ENCODE assay signal across 26 mouse cellular contexts in the genomic region with DNA sequence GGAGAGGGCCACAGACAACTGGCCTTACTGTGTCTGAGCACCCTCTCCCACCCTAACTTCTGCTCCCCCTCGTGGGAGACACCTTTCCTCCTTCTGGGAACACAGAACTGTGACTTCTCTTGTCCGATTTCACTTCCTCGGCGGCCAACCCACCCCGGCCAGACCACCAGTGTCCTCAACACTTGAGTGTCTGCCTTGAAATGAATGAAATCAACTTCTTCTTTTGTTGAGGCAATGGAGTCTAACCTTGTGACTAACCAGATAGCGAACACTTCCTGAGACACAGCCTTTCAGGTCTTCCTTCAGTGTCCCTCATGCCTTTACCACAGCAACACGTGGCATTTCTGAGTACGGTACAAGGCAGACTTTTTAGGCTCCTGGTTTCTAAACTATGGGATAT. TPM values are rescaled to one million over a fixed set of nuclear protein-coding genes. Genes with fewer than 3 reads are reported as not detected.
DNase-seq lines count a peak whose midpoint lies in the region; ATAC-seq and TF ChIP-seq lines count a peak whose summit lies in the region.
"Had no signal": no experiment of that assay in that cellular context is flagged by ENCODE, and none has a peak within 500 bp of the region (broad histone marks: within the 10 kb centered on the region; RNA-seq: fewer than 3 reads in every experiment).

No protein-coding gene starts in this region.

- no peaks in the 10 kb centered on the region for H3K9me3 ChIP-seq in liver, postnatal 0 days (ENCODE audit: low read length)
- no peaks in the 10 kb centered on the region for H3K9me3 ChIP-seq in liver, embryonic 12.5 days (replicated peaks)
- no peaks in the 10 kb centered on the region for H3K9me3 ChIP-seq in MEL (replicated peaks; ENCODE audit: insufficient read depth, low read length)
- H3K9me3 ChIP-seq: forebrain, embryonic 10.5 days; heart, embryonic 10.5 days; heart, embryonic 13.5 days; hindbrain, embryonic 12.5 days; hindbrain, embryonic 15.5 days had no signal

- no peaks in the 10 kb centered on the region for H3K79me2 ChIP-seq in MEL (ENCODE audit: control insufficient read depth, insufficient read depth, low read length, poor library complexity)

- no peak for TF ChIP-seq RAD21 in MEL (IDR thresholded peaks at IDR 0.05; ENCODE audit: low read depth, low read length)

- H3K4me1 ChIP-seq in liver, postnatal 0 days (ENCODE audit: insufficient read depth) = peaks cover 7% of the 10 kb centered on the region; the same call in 1 of the 2 replicates
- peaks cover 12% of the 10 kb centered on the region for H3K4me1 ChIP-seq in liver, embryonic 12.5 days
- peaks cover 0 to 5% of the 10 kb centered on the region in 2 experiments; a peak in 1 of 4 replicates for H3K4me1 ChIP-seq in MEL (ENCODE audit: control insufficient read depth in 1 of 2, insufficient read depth in 2 of 2, low read length in 2 of 2)

- H3K27ac ChIP-seq in liver, postnatal 0 days (ENCODE audit: low read depth) = peak overlapping the region; percentile 55; the same call in 1 of the 2 replicates
- no peak overlapping the region for H3K27ac ChIP-seq in liver, embryonic 12.5 days
- H3K27ac ChIP-seq in MEL (ENCODE audit: control insufficient read depth, low read depth, low read length) = no peak overlapping the region
- H3K27ac ChIP-seq: forebrain, embryonic 10.5 days; gastrocnemius, adult 2 months; heart, adult 2 months; heart, embryonic 10.5 days; heart, embryonic 13.5 days; hindbrain, embryonic 12.5 days; hindbrain, embryonic 15.5 days had no signal

- no peak for TF ChIP-seq EP300 in liver, postnatal 0 days (IDR thresholded peaks at IDR 0.05; ENCODE audit: low read depth)
- no peak for TF ChIP-seq EP300 in MEL (IDR thresholded peaks at IDR 0.05; ENCODE audit: low read depth in 1 of 2, low read length in 2 of 2)

- peak; percentile 27 for DNase-seq in layer of hippocampus, adult 11-12 months (ENCODE audit: low spot score)
- DNase-seq in layer of hippocampus, adult 18-20 months (ENCODE audit: low spot score in 2 of 2) = no peak
- DNase-seq in liver, postnatal 0 days = no peak
- peak; percentile 39 for DNase-seq in MEL (ENCODE audit: low read depth, low spot score)
- DNase-seq in gastrocnemius, postnatal 25 days = no peak
- DNase-seq in cerebellum, adult 11 months = no peak
- DNase-seq: adrenal gland, postnatal 10 days; adrenal gland, postnatal 36 days; cerebellum, adult 11-12 months; cerebellum, adult 8-10 months; cerebellum, postnatal 10 days; cerebellum, postnatal 36 days; forebrain, postnatal 0 days; gastrocnemius, adult 2 months; gastrocnemius, postnatal 14 days; heart, adult 2 months had no signal

- no peak for ATAC-seq in liver, postnatal 0 days
- ATAC-seq in liver, embryonic 12.5 days = no peak
- ATAC-seq in granulocyte monocyte progenitor cell, adult 5-6 weeks (replicated peaks; ENCODE audit: poor library complexity, severe bottlenecking) = peak; percentile 79
- ATAC-seq: forebrain, embryonic 14.5 days; forebrain, postnatal 0 days; Patski had no signal

- TF ChIP-seq CTCF in liver, postnatal 0 days (IDR thresholded peaks at IDR 0.05; ENCODE audit: low read depth) = no peak
- no peak for TF ChIP-seq CTCF in MEL (IDR thresholded peaks at IDR 0.05 in 2 of 3, conservative IDR thresholded peaks at IDR 0.05 in 1 of 3; ENCODE audit: control insufficient read depth in 1 of 3, insufficient read depth in 1 of 3, low read depth in 2 of 3, low read length in 3 of 3, poor library complexity in 1 of 3, severe bottlenecking in 1 of 3)

- TF ChIP-seq POLR2A in MEL (IDR thresholded peaks at IDR 0.05; ENCODE audit: control insufficient read depth in 1 of 2, insufficient read depth in 1 of 2, low read depth in 1 of 2, low read length in 2 of 2, poor library complexity in 1 of 2) = no peak

- 42% methylated on average over 8 of the region's 8 CpGs for WGBS in liver, postnatal 0 days (ENCODE audit: insufficient replicate concordance)
- 43% methylated on average over 8 of the region's 8 CpGs for WGBS in liver, embryonic 12.5 days (ENCODE audit: insufficient replicate concordance)

- H3K9ac ChIP-seq in liver, postnatal 0 days (replicated peaks) = no peak overlapping the region
- H3K9ac ChIP-seq in liver, embryonic 12.5 days = no peak overlapping the region
- no peak overlapping the region for H3K9ac ChIP-seq in MEL (ENCODE audit: control insufficient read depth, low read depth, low read length, poor library complexity, severe bottlenecking)
- H3K9ac ChIP-seq: forebrain, postnatal 0 days; heart, embryonic 13.5 days; hindbrain, embryonic 12.5 days; hindbrain, embryonic 15.5 days had no signal

- no peak overlapping the region for H3K4me2 ChIP-seq in liver, postnatal 0 days (ENCODE audit: low read depth, low read length)
- H3K4me2 ChIP-seq in liver, embryonic 12.5 days = no peak overlapping the region
- H3K4me2 ChIP-seq: heart, embryonic 13.5 days; hindbrain, embryonic 12.5 days; hindbrain, embryonic 15.5 days had no signal

- H3K27me3 ChIP-seq in liver, postnatal 0 days (ENCODE audit: insufficient read depth, low read length) = no peaks in the 10 kb centered on the region
- H3K27me3 ChIP-seq in liver, embryonic 12.5 days (replicated peaks) = no peaks in the 10 kb centered on the region; the same call in 1 of the 2 replicates
- no peaks in the 10 kb centered on the region; a peak in 2 of 4 replicates for H3K27me3 ChIP-seq in MEL (ENCODE audit: control insufficient read depth in 1 of 2, insufficient read depth in 2 of 2, low read length in 2 of 2)
- H3K27me3 ChIP-seq: hindbrain, embryonic 12.5 days; hindbrain, embryonic 15.5 days had no signal

- no peaks in the 10 kb centered on the region for H3K36me3 ChIP-seq in liver, postnatal 0 days (replicated peaks; ENCODE audit: insufficient read depth, low read length)
- H3K36me3 ChIP-seq in liver, embryonic 12.5 days = no peaks in the 10 kb centered on the region
- no peaks in the 10 kb centered on the region for H3K36me3 ChIP-seq in MEL (ENCODE audit: control insufficient read depth in 1 of 2, insufficient read depth in 2 of 2, low read length in 2 of 2)
- H3K36me3 ChIP-seq: forebrain, embryonic 10.5 days; heart, embryonic 10.5 days; heart, embryonic 13.5 days; hindbrain, embryonic 12.5 days; hindbrain, embryonic 15.5 days had no signal

- H3K4me3 ChIP-seq in liver, postnatal 0 days (ENCODE audit: low read depth, low read length) = no peak overlapping the region
- no peak overlapping the region for H3K4me3 ChIP-seq in liver, embryonic 12.5 days
- no peak overlapping the region for H3K4me3 ChIP-seq in MEL (ENCODE audit: control insufficient read depth in 1 of 2, insufficient read depth in 1 of 2, low read depth in 2 of 2, low read length in 2 of 2)
- H3K4me3 ChIP-seq: forebrain, embryonic 10.5 days; gastrocnemius, adult 2 months; heart, adult 2 months; heart, embryonic 10.5 days; heart, embryonic 13.5 days; hindbrain, embryonic 12.5 days; hindbrain, embryonic 15.5 days had no signal

TF ChIP-seq in MEL, 35 proteins besides CTCF, POLR2A, EP300 and RAD21:
- no peak for TF ChIP-seq ZMIZ1 (IDR thresholded peaks at IDR 0.05; ENCODE audit: low read depth, low read length)
- peak; percentile 79 for TF ChIP-seq MAX (IDR thresholded peaks at IDR 0.05; ENCODE audit: low read length)
- TF ChIP-seq USF1 (IDR thresholded peaks at IDR 0.05; ENCODE audit: low read depth, low read length) = 0 out of 2 replicates have a peak, but pooled peaks have one; percentile 21

RNA-seq across cellular contexts. Expression of a gene that starts 11.6 kb away (rescaled TPM):
- under 1 TPM in 1 of 2 experiments, not detected in 1; 0.25 TPM for total RNA-seq in layer of hippocampus, adult 18-20 months (2021)
- 0.71 and 1.0 TPM in 2 replicates for polyA plus RNA-seq in liver, postnatal 0 days (2015; fragmentation: Nextera tagmentation; extraction: Ambion mirVana)
- polyA plus RNA-seq in liver, embryonic 12.5 days (2016; fragmentation: Nextera tagmentation; extraction: Ambion mirVana) = 0.15 and 0.23 TPM in 2 replicates
- total RNA-seq in MEL (2012; rRNA removed) = 0.12 and 0.16 TPM in 2 replicates
- under 1 TPM in 1 of 2 experiments, not detected in 1; 0.81 TPM for polyA plus RNA-seq in MEL (2012; ENCODE audit: insufficient read depth in 1 of 2, insufficient read length in 2 of 2, low read depth in 1 of 2, low replicate concordance in 2 of 2, missing spikeins in 1 of 2)
- total RNA-seq in granulocyte monocyte progenitor cell, adult 5-6 weeks (2014; fragmentation: Nextera tagmentation) = 5.2 TPM in 1 of 2 replicates, not detected in the other
- total RNA-seq in granulocyte monocyte progenitor cell, adult 5-6 weeks (2017) = not detected in 2 replicates
- not detected for total RNA-seq in gastrocnemius, postnatal 25 days (2021)
- total RNA-seq: adrenal gland, postnatal 36 days; forebrain, postnatal 0 days; gastrocnemius, postnatal 14 days; hematopoietic stem cell, adult 5-6 weeks had no signal

RNA-seq across cellular contexts. Expression of a gene that starts 45.8 kb away (rescaled TPM):
- total RNA-seq in layer of hippocampus, adult 18-20 months (2021) = 10 to 100 TPM; 30.7 to 36.7 TPM
- polyA plus RNA-seq in liver, postnatal 0 days (2015; fragmentation: Nextera tagmentation; extraction: Ambion mirVana) = 44.6 and 48.9 TPM in 2 replicates
- polyA plus RNA-seq in liver, embryonic 12.5 days (2016; fragmentation: Nextera tagmentation; extraction: Ambion mirVana) = 46.8 and 47.6 TPM in 2 replicates
- 24.4 and 24.6 TPM in 2 replicates for total RNA-seq in MEL (2012; rRNA removed)
- 10 to 100 TPM in 1 of 2 experiments, not detected in 1; 24.6 TPM for polyA plus RNA-seq in MEL (2012; ENCODE audit: insufficient read depth in 1 of 2, insufficient read length in 2 of 2, low read depth in 1 of 2, low replicate concordance in 2 of 2, missing spikeins in 1 of 2)
- 107 and 145 TPM in 2 replicates for total RNA-seq in granulocyte monocyte progenitor cell, adult 5-6 weeks (2014; fragmentation: Nextera tagmentation)
- 77.5 and 108 TPM in 2 replicates for total RNA-seq in granulocyte monocyte progenitor cell, adult 5-6 weeks (2017)
- total RNA-seq in gastrocnemius, postnatal 25 days (2021) = 10 to 100 TPM in 1 of 2 experiments, 1 to 10 TPM in 1; 8.5 to 11.2 TPM

Comparison
In these comparisons a context has a peak if more than half of its experiments do, and no peak if none do; other contexts are left out.
1. DNase-seq: peak in layer of hippocampus, adult 11-12 months (single experiment) and MEL (single experiment); none in layer of hippocampus, adult 18-20 months (0 of 2), liver, postnatal 0 days (single experiment), gastrocnemius, postnatal 25 days (single experiment) and cerebellum, adult 11 months (single experiment).